Mouse (Mus musculus): Measurements from ENCODE around the gene Ube2g2.

Ube2g2 gene

GRCm38 (mm10) chr10:77622055-77622988 is at the start of gene Ube2g2:
TSS of gene Ube2g2 (plus strand) at chr10:77622275.
- peak; percentile 88 for DNase-seq (ENCODE audit: low spot score)

GRCm38 (mm10) chr10:77573162-77573561 is 48.9 kb upstream of the Ube2g2 start:
- no peak for DNase-seq (ENCODE audit: low spot score)

GRCm38 (mm10) chr10:77580027-77580920 is 41.8 kb upstream of the Ube2g2 start:
- DNase-seq (ENCODE audit: low spot score): no peak

GRCm38 (mm10) chr10:77581023-77581407 is 41.1 kb upstream of the Ube2g2 start:
- DNase-seq (ENCODE audit: low spot score): no peak

GRCm38 (mm10) chr10:77581408-77582284 is 40.4 kb upstream of the Ube2g2 start, which contains the start of gene Pttg1ip:
TSS of gene Pttg1ip (plus strand) at chr10:77581720.
- DNase-seq (ENCODE audit: low spot score): peak; percentile 96

GRCm38 (mm10) chr10:77582285-77582618 is 39.8 kb upstream of the Ube2g2 start:
- DNase-seq (ENCODE audit: low spot score): no peak

GRCm38 (mm10) chr10:77583795-77584422 is 38.2 kb upstream of the Ube2g2 start:
- DNase-seq (ENCODE audit: low spot score): no peak

GRCm38 (mm10) chr10:77586637-77587036 is 35.4 kb upstream of the Ube2g2 start:
- no peak for DNase-seq (ENCODE audit: low spot score)

- DNase-seq (ENCODE audit: low spot score): peak; percentile 32
Observed at GRCm38 (mm10) chr10:77587091-77587775, 34.8 kb upstream of the Ube2g2 start.

- no peak for DNase-seq (ENCODE audit: low spot score)
Observed at GRCm38 (mm10) chr10:77588036-77588435, 34.0 kb upstream of the Ube2g2 start.

- DNase-seq (ENCODE audit: low spot score): no peak
Observed at GRCm38 (mm10) chr10:77589117-77589516, 33.0 kb upstream of the Ube2g2 start.

GRCm38 (mm10) chr10:77589749-77590148 is 32.3 kb upstream of the Ube2g2 start:
- no peak for DNase-seq (ENCODE audit: low spot score)

- no peak for DNase-seq (ENCODE audit: low spot score)
Observed at GRCm38 (mm10) chr10:77590812-77591211, 31.3 kb upstream of the Ube2g2 start.

GRCm38 (mm10) chr10:77591546-77591945 is 30.5 kb upstream of the Ube2g2 start:
- DNase-seq (ENCODE audit: low spot score): no peak

- DNase-seq (ENCODE audit: low spot score): no peak
Observed at GRCm38 (mm10) chr10:77596060-77596459, 26.0 kb upstream of the Ube2g2 start.

GRCm38 (mm10) chr10:77603021-77603420 is 19.1 kb upstream of the Ube2g2 start:
- no peak for DNase-seq (ENCODE audit: low spot score)

- DNase-seq (ENCODE audit: low spot score): no peak
Observed at GRCm38 (mm10) chr10:77604111-77604510, 18.0 kb upstream of the Ube2g2 start.

GRCm38 (mm10) chr10:77604958-77605357 is 17.1 kb upstream of the Ube2g2 start:
- no peak for DNase-seq (ENCODE audit: low spot score)

- DNase-seq (ENCODE audit: low spot score): no peak
Observed at GRCm38 (mm10) chr10:77605368-77605767, 16.7 kb upstream of the Ube2g2 start.

All from ovary, adult 18-20 months (tissue).